Mouse (Mus musculus) kidney, postnatal 36 days (tissue): ENCODE data around the gene Zg16.

Experiments used
- DNase-seq, 2 experiments: peaks; one replicate each; pipeline ENCODE4 v3.0.0; 2021 to 2022; ENCODE audit warnings: mixed read lengths in 2 of 2

The Zg16 gene

GRCm38 (mm10) chr7:127020031-127020430, 67.1 kb downstream of the Zg16 start:
- no peak for DNase-seq

- no peak for DNase-seq
Observed at GRCm38 (mm10) chr7:127019306-127019960, 67.7 kb downstream of the Zg16 start.

DNA sequence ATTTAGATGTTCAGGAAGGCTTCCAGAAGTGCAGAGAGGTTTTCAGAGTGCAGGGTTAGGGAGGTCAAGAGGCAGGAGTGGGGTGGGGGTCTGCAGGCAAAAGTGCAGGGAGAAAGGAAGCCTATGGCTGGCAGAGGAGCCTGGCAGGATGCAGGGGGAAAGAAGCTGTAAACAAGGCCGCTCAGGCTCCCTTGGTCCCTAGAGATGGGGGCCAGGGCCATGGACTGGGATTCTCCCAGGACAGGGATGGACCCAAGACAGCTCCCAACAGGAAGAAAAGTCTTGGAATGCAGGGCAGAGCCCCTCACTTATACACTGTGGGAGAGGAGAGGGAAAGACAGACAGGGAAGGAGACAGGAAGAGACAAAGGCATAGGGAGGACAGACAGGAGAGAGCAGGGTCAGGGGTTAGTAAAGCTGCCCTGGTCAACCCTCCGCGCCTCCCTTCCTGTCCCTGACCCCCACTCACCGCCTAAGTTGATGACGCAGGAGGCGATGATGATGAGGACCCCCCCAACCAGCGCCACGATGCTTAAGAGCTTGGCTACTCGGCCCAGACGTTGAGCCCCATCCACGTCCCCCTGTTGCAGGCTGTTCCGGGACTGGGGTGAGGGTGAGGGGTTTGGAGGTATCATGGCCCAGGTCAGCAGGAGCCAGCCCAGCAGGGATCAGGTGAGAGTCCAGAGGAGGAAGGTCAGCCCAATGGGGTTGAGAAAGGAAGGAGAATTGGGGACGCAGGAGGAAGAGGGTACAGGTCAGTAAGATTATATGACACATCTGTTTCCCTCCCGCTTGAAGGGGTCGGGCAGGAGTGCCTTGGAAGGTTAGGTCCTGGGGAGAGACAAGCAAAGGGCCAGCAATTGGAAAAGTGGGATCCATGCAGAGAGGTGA, 68.5 kb downstream of the Zg16 start:
- no peak for DNase-seq

- no peak for DNase-seq
Observed at GRCm38 (mm10) chr7:127017950-127018345, 69.2 kb downstream of the Zg16 start.

DNA sequence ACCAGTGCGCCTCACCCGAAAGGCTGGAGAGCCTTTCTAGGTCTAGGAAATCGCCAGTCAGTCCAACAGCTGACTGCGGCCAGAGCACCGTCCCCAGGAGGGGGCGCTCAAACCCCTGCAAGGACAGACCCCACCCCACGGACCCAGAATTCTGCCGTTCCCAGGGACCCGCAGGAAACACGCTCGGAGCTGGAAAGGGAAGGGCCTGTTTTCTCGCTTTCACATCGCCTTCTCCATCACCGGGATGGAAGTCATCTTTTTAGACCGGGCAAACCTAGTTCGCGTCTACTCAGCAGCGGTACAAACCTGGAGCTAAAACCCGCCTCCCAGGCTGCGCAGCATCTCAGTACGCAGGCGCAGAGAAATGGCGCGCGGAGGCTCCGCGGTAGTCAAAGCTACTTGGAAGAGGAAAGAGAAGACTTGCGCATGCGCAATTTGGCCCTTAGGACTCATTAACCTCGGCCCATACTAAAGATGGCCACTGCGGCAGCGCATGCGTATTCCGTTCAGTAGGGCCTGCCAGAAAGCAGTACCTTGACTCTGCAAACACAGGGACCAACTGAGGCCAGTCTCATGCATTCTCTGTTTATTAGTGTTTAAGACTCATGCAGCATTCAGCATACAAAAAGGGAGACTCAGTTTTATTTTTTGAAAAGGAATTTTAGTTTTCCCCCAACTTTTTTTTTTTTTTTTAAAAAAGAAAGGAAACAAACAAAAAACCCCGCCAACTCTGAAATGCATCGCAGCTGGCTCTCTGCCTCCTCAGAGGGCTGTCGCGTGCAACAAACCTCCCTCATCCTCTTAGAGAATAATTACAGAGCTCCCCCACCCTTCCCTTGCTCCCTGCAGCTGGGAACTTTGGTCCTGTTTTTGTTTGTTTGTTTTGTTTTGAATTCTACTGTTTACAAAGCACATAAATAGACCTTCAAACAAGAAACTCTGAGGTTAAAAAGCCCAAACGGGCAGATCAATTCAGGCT, 69.9 kb downstream of the Zg16 start, which contains the start of gene Pagr1a:
Gene Pagr1a, minus strand, starts transcription at position 382 of the 979 bp plus-strand sequence.
- DNase-seq = peak; percentile 98

GRCm38 (mm10) chr7:127016486-127016938, 70.6 kb downstream of the Zg16 start:
- DNase-seq = peak; percentile 70 to 79

DNA sequence TGATC, 70.8 kb downstream of the Zg16 start, which contains the start of gene Pagr1b:
Gene Pagr1b, minus strand, starts transcription at position 4 of the 5 bp plus-strand sequence.
- DNase-seq = no peak

DNA sequence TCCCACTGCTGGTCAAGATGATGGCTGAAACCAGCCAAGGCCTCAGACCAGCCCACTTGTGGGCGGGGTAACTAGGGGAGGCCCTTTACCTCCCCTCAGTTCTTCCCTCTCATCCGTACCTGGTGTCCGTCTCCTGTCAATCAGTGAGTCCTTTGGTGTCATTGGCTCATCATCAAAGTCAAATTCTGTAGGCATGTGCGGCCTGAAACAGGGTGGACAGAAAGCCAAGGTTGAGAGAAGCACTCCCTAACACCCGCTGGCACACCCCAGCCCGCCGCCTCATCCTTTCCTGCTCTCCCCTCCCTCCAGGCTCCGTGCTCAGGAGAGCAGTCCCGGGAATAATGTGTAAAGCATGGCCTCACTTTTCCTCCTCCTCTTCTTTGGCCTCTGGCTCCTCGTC, 71.0 kb downstream of the Zg16 start:
- DNase-seq = peak; percentile 77 to 79

DNA sequence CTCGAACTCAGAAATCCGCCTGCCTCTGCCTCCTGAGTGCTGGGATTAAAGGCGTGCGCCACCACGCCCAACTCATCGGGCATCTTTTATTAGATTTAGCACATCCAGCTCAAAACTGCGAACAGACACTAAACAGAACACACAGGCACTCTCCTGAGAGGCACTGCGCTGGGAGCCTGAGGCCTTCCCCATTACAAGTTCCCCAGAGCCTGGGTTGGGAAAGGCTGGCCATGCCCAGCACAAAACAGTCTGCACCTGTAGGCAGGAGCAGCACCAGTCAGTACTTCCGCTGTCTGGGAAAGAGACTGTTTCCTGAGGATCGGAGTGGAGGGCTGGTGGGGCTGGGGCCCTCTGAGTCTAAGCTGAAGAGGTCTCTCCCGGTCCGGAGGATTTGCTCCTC, 72.1 kb downstream of the Zg16 start:
- DNase-seq = no peak

DNA sequence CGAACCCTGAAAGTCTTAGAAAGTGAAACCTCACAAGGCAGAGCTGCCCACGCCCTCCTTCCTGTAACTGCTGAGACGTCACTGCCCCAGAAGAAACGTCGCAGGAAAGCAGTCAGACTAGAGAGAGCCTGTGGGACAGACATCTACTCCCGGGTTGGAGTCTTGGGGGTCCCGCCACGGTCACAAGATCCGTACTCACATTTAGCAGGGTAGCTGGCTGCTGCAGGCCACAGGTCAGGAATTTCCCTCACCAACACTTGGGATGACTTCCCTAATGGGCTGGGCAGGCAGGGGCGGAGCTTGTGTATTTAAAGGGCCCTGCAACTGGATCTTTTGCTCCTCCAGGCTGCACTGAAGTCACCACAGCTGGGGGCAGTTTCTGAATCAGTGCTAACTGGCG, 72.8 kb downstream of the Zg16 start, which contains the start of gene Mvp:
Gene Mvp, minus strand, starts transcription at position 302 of the 400 bp plus-strand sequence.
- peak; percentile 87 to 88 for DNase-seq

- DNase-seq = no peak
Observed at GRCm38 (mm10) chr7:127013385-127013784, 73.7 kb downstream of the Zg16 start.

- DNase-seq = no peak
Observed at GRCm38 (mm10) chr7:127012845-127013244, 74.3 kb downstream of the Zg16 start.

DNA sequence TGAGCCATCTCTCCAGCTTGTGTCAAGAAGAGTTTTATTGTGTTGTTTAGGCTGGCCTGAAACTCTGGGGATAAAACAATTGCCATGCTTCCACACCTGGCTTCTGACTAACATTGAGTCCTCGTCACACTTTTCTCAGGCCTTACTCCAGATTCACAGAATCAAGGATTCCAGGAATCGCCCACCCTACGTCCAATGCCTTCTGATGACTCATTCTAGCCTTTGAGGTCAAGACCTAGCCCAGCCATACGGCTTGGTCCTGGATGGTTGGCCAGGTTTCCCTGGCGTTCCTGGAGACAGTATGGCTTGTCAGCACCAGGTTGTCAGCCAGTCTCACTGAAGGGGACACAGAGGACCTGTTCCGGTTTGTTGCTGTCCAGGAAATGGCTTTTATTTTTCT, 74.8 kb downstream of the Zg16 start:
- DNase-seq = no peak

DNA sequence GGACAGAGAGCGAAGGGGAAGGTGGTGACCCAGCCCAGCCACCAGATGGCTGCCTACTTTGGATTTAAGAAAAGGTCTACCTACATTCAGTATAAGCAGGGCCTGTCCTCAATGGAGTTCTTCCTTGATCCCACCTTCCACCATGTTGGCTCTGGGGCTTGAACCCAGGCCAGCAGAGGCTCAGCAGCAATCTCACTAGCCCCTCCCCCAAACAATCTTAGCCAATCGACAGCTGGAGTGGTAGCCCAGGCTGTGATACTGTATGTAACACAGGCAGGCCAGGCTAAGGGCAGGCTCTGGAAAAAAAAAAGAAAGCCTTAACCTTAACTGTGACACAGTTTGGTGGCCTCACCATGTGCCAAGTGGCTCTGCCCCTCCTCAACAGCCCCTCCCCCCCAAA, 75.4 kb downstream of the Zg16 start:
- no peak for DNase-seq

- no peak for DNase-seq
Observed at GRCm38 (mm10) chr7:127011051-127011450, 76.1 kb downstream of the Zg16 start.

GRCm38 (mm10) chr7:127009307-127010085, 77.6 kb downstream of the Zg16 start:
- no peak for DNase-seq

DNA sequence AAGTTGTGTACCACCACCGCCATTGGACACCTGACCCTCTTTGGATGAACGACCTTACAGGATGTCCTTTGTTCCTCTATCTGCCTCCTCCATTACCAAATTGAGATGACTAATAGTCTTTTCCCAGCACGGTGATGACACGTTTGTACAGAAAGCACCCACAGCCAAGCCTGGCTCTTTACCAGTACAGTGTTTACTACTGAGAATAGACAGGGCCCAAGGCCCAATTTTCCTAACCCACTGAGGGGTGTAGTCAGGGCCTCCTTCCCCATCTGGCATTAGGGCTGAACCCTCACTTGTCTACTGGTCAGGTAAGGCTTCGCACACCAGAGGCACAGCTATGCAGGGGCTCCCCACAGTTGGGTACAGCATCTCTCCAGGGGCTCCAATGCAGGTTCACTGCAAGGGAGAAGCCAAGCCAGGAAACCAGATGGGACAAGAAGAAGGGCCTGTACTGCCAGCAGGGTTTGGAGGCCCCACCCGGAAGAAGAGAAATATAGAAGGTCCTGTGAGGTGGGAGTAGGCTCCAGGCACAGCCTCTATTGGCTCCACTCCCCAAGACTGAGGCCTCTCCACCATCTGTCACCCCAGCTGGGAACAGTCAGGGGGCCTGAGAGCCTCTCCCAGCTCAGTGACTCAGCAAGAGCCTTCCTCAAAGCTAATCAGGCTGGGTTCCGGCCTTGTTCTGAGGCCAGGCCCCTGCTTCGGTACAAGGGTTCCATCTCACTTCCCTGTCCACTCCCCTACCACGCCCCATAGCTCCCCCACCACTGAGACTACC, 78.7 kb downstream of the Zg16 start:
- DNase-seq = peak; percentile 51 to 60

DNA sequence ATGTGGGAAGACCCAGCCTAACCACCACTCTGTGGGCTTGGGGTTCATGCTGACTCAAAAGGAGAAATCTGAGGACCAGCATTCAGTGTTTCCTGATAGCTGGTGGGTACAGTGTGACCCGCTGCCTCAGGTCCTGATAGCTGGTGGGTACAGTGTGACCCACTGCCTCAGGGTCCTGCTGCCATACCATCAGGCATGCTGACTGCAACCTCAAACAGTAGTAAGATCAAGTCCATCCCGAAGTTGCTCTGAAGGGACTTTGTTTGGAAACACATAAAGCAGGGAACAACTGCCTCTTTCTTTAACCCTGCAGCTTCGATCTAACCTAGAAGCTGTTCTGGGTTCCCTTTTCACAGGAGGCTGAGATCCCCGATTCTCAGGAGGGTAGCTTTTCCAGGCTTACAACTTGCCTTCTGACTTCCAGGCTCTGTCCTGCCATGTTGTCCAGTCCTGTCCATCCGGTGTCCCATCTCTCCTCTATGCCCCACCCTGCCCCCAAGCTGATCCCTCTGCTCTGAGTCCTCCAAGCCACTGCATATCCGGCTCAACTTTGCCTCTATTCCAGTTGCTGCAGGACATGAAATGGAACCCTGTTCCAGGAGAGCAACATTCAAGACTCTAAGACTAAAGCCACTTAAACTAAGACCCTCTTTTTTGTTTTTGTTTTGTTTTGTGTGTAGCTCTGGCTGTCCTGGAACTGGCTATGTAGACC, 79.7 kb downstream of the Zg16 start:
- no peak for DNase-seq

GRCm38 (mm10) chr7:127004122-127004875, 82.8 kb downstream of the Zg16 start:
- DNase-seq = no peak

DNA sequence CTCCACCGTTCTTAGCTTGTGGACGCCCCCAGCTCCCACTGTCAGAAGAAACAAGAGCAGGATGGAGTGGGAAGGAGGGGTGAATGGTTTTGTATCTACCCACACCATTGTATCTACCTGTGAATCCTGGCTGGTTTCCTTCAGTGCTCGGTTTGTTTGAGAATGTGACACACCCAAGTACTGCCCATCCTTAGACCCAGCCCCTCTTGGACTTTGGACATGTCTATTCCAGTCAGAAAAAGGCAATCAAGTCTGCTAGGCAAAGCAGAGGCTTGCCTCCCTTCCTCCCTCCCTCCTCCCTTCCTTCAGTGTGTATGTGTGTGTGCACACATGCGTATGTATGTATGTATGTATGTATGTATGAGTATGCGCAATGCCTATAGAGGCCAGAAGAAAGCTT, 83.5 kb downstream of the Zg16 start:
- no peak for DNase-seq
